Mouse (Mus musculus): ENCODE measurements around the gene Tfap2e. TPM values are rescaled to one million over a fixed set of nuclear protein-coding genes. Genes with fewer than 3 reads are reported as not detected.

Gene Tfap2e
- polyA plus RNA-seq, 1 experiment = 0.39 TPM

- no peaks in the 10 kb centered on the region for H3K4me1 ChIP-seq (ENCODE audit: control insufficient read depth, insufficient read depth, low read length)
- H3K27ac ChIP-seq (ENCODE audit: insufficient read depth, low read length) = no peak overlapping the region
- H3K36me3 ChIP-seq (ENCODE audit: control insufficient read depth, insufficient read depth, low read length, poor library complexity, severe bottlenecking) = no peaks in the 10 kb centered on the region
- no peak for TF ChIP-seq EP300 (IDR thresholded peaks at IDR 0.05; ENCODE audit: insufficient read depth, low read depth, low read length)
- TF ChIP-seq CTCF (IDR thresholded peaks at IDR 0.05; ENCODE audit: low read depth, low read length) = no peak
- TF ChIP-seq POLR2A (IDR thresholded peaks at IDR 0.05; ENCODE audit: insufficient read depth, low read length) = no peak
- H3K9me3 ChIP-seq (replicated peaks; ENCODE audit: control insufficient read depth, insufficient read depth, low read length, poor library complexity, severe bottlenecking) = no peaks in the 10 kb centered on the region
- H3K9ac ChIP-seq (ENCODE audit: low read depth, poor library complexity, severe bottlenecking) = no peak overlapping the region
- H3K27me3 ChIP-seq (ENCODE audit: control insufficient read depth, insufficient read depth, low read length, poor library complexity, severe bottlenecking) = no peaks in the 10 kb centered on the region
- no peak overlapping the region for H3K4me3 ChIP-seq (ENCODE audit: low read depth, low read length)
Observed at GRCm38 (mm10) chr4:126759435-126759834, 23.4 kb upstream of the Tfap2e start.

GRCm38 (mm10) chr4:126758299-126758698, 22.3 kb upstream of the Tfap2e start:
- no peak for TF ChIP-seq POLR2A (IDR thresholded peaks at IDR 0.05; ENCODE audit: insufficient read depth, low read length)
- no peak for TF ChIP-seq CTCF (IDR thresholded peaks at IDR 0.05; ENCODE audit: low read depth, low read length)
- TF ChIP-seq EP300 (IDR thresholded peaks at IDR 0.05; ENCODE audit: insufficient read depth, low read depth, low read length) = no peak
- Histone ChIP-seq H3K9ac (ENCODE audit: low read depth, poor library complexity, severe bottlenecking) (no peak overlapping the region), H3K4me1 (ENCODE audit: control insufficient read depth, insufficient read depth, low read length) (no peaks in the 10 kb centered on the region), H3K36me3 (ENCODE audit: control insufficient read depth, insufficient read depth, low read length, poor library complexity, severe bottlenecking) (no peaks in the 10 kb centered on the region), H3K9me3 (replicated peaks; ENCODE audit: control insufficient read depth, insufficient read depth, low read length, poor library complexity, severe bottlenecking) (no peaks in the 10 kb centered on the region), H3K27me3 (ENCODE audit: control insufficient read depth, insufficient read depth, low read length, poor library complexity, severe bottlenecking) (no peaks in the 10 kb centered on the region), H3K4me3 (ENCODE audit: low read depth, low read length) (no peak overlapping the region), H3K27ac (ENCODE audit: insufficient read depth, low read length) (no peak overlapping the region)

- Histone ChIP-seq H3K4me3 (ENCODE audit: low read depth, low read length) (no peak overlapping the region), H3K9me3 (replicated peaks; ENCODE audit: control insufficient read depth, insufficient read depth, low read length, poor library complexity, severe bottlenecking) (no peaks in the 10 kb centered on the region), H3K27ac (ENCODE audit: insufficient read depth, low read length) (no peak overlapping the region), H3K9ac (ENCODE audit: low read depth, poor library complexity, severe bottlenecking) (no peak overlapping the region), H3K27me3 (ENCODE audit: control insufficient read depth, insufficient read depth, low read length, poor library complexity, severe bottlenecking) (no peaks in the 10 kb centered on the region), H3K36me3 (ENCODE audit: control insufficient read depth, insufficient read depth, low read length, poor library complexity, severe bottlenecking) (no peaks in the 10 kb centered on the region), H3K4me1 (ENCODE audit: control insufficient read depth, insufficient read depth, low read length) (peaks cover 2% of the 10 kb centered on the region)
- TF ChIP-seq POLR2A (IDR thresholded peaks at IDR 0.05; ENCODE audit: insufficient read depth, low read length) (no peak), CTCF (IDR thresholded peaks at IDR 0.05; ENCODE audit: low read depth, low read length) (no peak), EP300 (IDR thresholded peaks at IDR 0.05; ENCODE audit: insufficient read depth, low read depth, low read length) (no peak)
Observed at GRCm38 (mm10) chr4:126756766-126757165, 20.7 kb upstream of the Tfap2e start.

- Histone ChIP-seq H3K4me1 (ENCODE audit: control insufficient read depth, insufficient read depth, low read length) (peaks cover 2% of the 10 kb centered on the region), H3K9ac (ENCODE audit: low read depth, poor library complexity, severe bottlenecking) (no peak overlapping the region), H3K27ac (ENCODE audit: insufficient read depth, low read length) (no peak overlapping the region), H3K36me3 (ENCODE audit: control insufficient read depth, insufficient read depth, low read length, poor library complexity, severe bottlenecking) (no peaks in the 10 kb centered on the region), H3K27me3 (ENCODE audit: control insufficient read depth, insufficient read depth, low read length, poor library complexity, severe bottlenecking) (no peaks in the 10 kb centered on the region), H3K4me3 (ENCODE audit: low read depth, low read length) (no peak overlapping the region), H3K9me3 (replicated peaks; ENCODE audit: control insufficient read depth, insufficient read depth, low read length, poor library complexity, severe bottlenecking) (no peaks in the 10 kb centered on the region)
- TF ChIP-seq CTCF (IDR thresholded peaks at IDR 0.05; ENCODE audit: low read depth, low read length) = no peak
- TF ChIP-seq POLR2A (IDR thresholded peaks at IDR 0.05; ENCODE audit: insufficient read depth, low read length) = no peak
- no peak for TF ChIP-seq EP300 (IDR thresholded peaks at IDR 0.05; ENCODE audit: insufficient read depth, low read depth, low read length)
Observed at GRCm38 (mm10) chr4:126754736-126755374, 18.8 kb upstream of the Tfap2e start.

GRCm38 (mm10) chr4:126754231-126754611, 18.2 kb upstream of the Tfap2e start:
- Histone ChIP-seq H3K4me1 (ENCODE audit: control insufficient read depth, insufficient read depth, low read length) (peaks cover 2% of the 10 kb centered on the region), H3K9me3 (replicated peaks; ENCODE audit: control insufficient read depth, insufficient read depth, low read length, poor library complexity, severe bottlenecking) (no peaks in the 10 kb centered on the region), H3K27me3 (ENCODE audit: control insufficient read depth, insufficient read depth, low read length, poor library complexity, severe bottlenecking) (no peaks in the 10 kb centered on the region), H3K27ac (ENCODE audit: insufficient read depth, low read length) (no peak overlapping the region), H3K9ac (ENCODE audit: low read depth, poor library complexity, severe bottlenecking) (peak overlapping the region; percentile 73), H3K4me3 (ENCODE audit: low read depth, low read length) (peak overlapping the region; percentile 84), H3K36me3 (ENCODE audit: control insufficient read depth, insufficient read depth, low read length, poor library complexity, severe bottlenecking) (no peaks in the 10 kb centered on the region)
- TF ChIP-seq CTCF (IDR thresholded peaks at IDR 0.05; ENCODE audit: low read depth, low read length) (no peak), POLR2A (IDR thresholded peaks at IDR 0.05; ENCODE audit: insufficient read depth, low read length) (no peak), EP300 (IDR thresholded peaks at IDR 0.05; ENCODE audit: insufficient read depth, low read depth, low read length) (no peak)
